Mouse (Mus musculus) naive thymus-derived CD4-positive, alpha-beta T cell, adult 2 months (primary cell): Measurements from ENCODE around the gene Pdcd1lg2.
A peak's percentile ranks its signal among the peaks of the same experiment; 100 is the strongest.

Experiments used
- DNase-seq: peaks from one replicate; pipeline ENCODE4 v3.0.0-alpha.2; 2011; ENCODE audit warnings: low read depth

Pdcd1lg2 gene

GRCm38 (mm10) chr19:29410619-29411018, at the start of gene Pdcd1lg2:
TSS of gene Pdcd1lg2 (plus strand) at chr19:29410919.
- DNase-seq = no peak

GRCm38 (mm10) chr19:29361468-29362130, 49.1 kb upstream of the Pdcd1lg2 start:
- peak; percentile 91 for DNase-seq

GRCm38 (mm10) chr19:29362173-29362930, 48.4 kb upstream of the Pdcd1lg2 start:
- DNase-seq = no peak

GRCm38 (mm10) chr19:29363557-29363956, 47.2 kb upstream of the Pdcd1lg2 start:
- no peak for DNase-seq

GRCm38 (mm10) chr19:29364076-29364475, 46.6 kb upstream of the Pdcd1lg2 start:
- no peak for DNase-seq

GRCm38 (mm10) chr19:29365105-29365504, 45.6 kb upstream of the Pdcd1lg2 start:
- peak; percentile 41 for DNase-seq

- peak; percentile 48 for DNase-seq
These were observed 44.3 kb upstream of the Pdcd1lg2 start for GRCm38 (mm10) chr19:29366226-29366968.

GRCm38 (mm10) chr19:29366969-29367622, 43.6 kb upstream of the Pdcd1lg2 start, which contains the start of the genes Plgrkt and Cd274:
TSS of gene Plgrkt (minus strand) at chr19:29367390.
TSS of gene Cd274 (plus strand) at chr19:29367455.
- DNase-seq = peak; percentile 96

- no peak for DNase-seq
These were observed 42.7 kb upstream of the Pdcd1lg2 start for GRCm38 (mm10) chr19:29368041-29368440.

- peak; percentile 34 for DNase-seq
These were observed 41.9 kb upstream of the Pdcd1lg2 start for GRCm38 (mm10) chr19:29368671-29369309.

GRCm38 (mm10) chr19:29370112-29370511, 40.6 kb upstream of the Pdcd1lg2 start:
- no peak for DNase-seq

GRCm38 (mm10) chr19:29370545-29371283, 40.0 kb upstream of the Pdcd1lg2 start:
- no peak for DNase-seq

- DNase-seq = peak; percentile 73
These were observed 39.2 kb upstream of the Pdcd1lg2 start for GRCm38 (mm10) chr19:29371284-29372081.

- DNase-seq = no peak
These were observed 38.6 kb upstream of the Pdcd1lg2 start for GRCm38 (mm10) chr19:29372138-29372537.

- DNase-seq = peak; percentile 45
These were observed 38.1 kb upstream of the Pdcd1lg2 start for GRCm38 (mm10) chr19:29372621-29373020.

- no peak for DNase-seq
These were observed 37.3 kb upstream of the Pdcd1lg2 start for GRCm38 (mm10) chr19:29373438-29373837.

GRCm38 (mm10) chr19:29374947-29375346, 35.8 kb upstream of the Pdcd1lg2 start:
- no peak for DNase-seq

- no peak for DNase-seq
These were observed 34.3 kb upstream of the Pdcd1lg2 start for GRCm38 (mm10) chr19:29376382-29376781.

GRCm38 (mm10) chr19:29379839-29380603, 30.7 kb upstream of the Pdcd1lg2 start:
- no peak for DNase-seq
